Mouse (Mus musculus) neural tube, embryonic 14.5 days (tissue): ENCODE results near the gene Glis3. TPM values are rescaled to one million over a fixed set of nuclear protein-coding genes. Genes with fewer than 3 reads are reported as not detected.

Experiments used
- ATAC-seq: fragments of 200-750 bp; cut with Nextera tagmentation; 2 replicates; pipeline ENCODE4 v1.8.0; 2017; ENCODE audit warnings: low read depth, mild to moderate bottlenecking, moderate TSS enrichment, moderate library complexity
- H3K27ac ChIP-seq: fragments of 300-500 bp; sonication (generic); 2 replicates; pipeline ENCODE4 v1.5.1; 2014; ENCODE audit warnings: low read depth, mild to moderate bottlenecking, control low read depth, low read length, moderate library complexity, mixed read lengths
- H3K27me3 ChIP-seq: fragments of 300-500 bp; sonication (generic); 2 replicates; pipeline ENCODE4 v1.6.1; 2014; ENCODE audit warnings: low read length; ENCODE audit not compliant: control insufficient read depth, insufficient read depth
- H3K36me3 ChIP-seq: fragments of 300-500 bp; sonication (generic); 2 replicates; pipeline ENCODE4 v1.6.1; 2014; ENCODE audit warnings: low read length, mixed read lengths; ENCODE audit not compliant: control insufficient read depth, insufficient read depth
- H3K4me1 ChIP-seq: fragments of 300-500 bp; sonication (generic); 2 replicates; pipeline ENCODE4 v1.6.1; 2014; ENCODE audit warnings: low read length; ENCODE audit not compliant: control insufficient read depth, insufficient read depth
- H3K4me2 ChIP-seq: fragments of 300-500 bp; sonication (generic); 2 replicates; pipeline ENCODE4 v1.6.1; 2014; ENCODE audit warnings: mild to moderate bottlenecking, low read depth, low read length, control low read depth
- H3K4me3 ChIP-seq: fragments of 300-500 bp; sonication (generic); 2 replicates; pipeline ENCODE4 v1.5.1; 2014; ENCODE audit warnings: low read depth, low read length, control low read depth, mixed read lengths
- H3K9ac ChIP-seq: fragments of 300-500 bp; sonication (generic); replicated peaks from 2 replicates; pipeline ENCODE4 v1.6.1; 2014; ENCODE audit warnings: low read depth, mild to moderate bottlenecking, control low read depth, low read length, mixed read lengths
- H3K9me3 ChIP-seq: fragments of 300-500 bp; sonication (generic); 2 replicates; pipeline ENCODE4 v1.6.1; 2016; ENCODE audit warnings: low read length; ENCODE audit not compliant: control insufficient read depth
- WGBS: fragments of 180-500 bp; shearing (Covaris S2); extraction: QIAGEN DNeasy Blood & Tissue Kit; methylation state at CpG from one replicate; pipeline ENCODE4 v1.1.7; 2014; 5-methylcytosine and 5-hydroxymethylcytosine counted together
- polyA plus RNA-seq: library from polyadenylated mRNA; unstranded; fragments of >200 nt; fragmentation: Nextera tagmentation; extraction: Ambion mirVana; gene quantifications from 2 replicates; pipeline ENCODE4 v1.2.1, GENCODE M21; 2014

Glis3 gene
- 2.7 and 3.3 TPM in 2 replicates for polyA plus RNA-seq

- peak within 1 kb of the TSS; percentile 54 for H3K4me3 ChIP-seq
- peaks cover 12% of the 10 kb centered on the region for H3K4me1 ChIP-seq
- peak within 1 kb of the TSS; percentile 51 for H3K9ac ChIP-seq
- peaks cover 28% of the 10 kb centered on the region for H3K27me3 ChIP-seq
- H3K27ac ChIP-seq: no peak within 1 kb of the TSS
- peak; percentile 88 for ATAC-seq
- no peaks in the 10 kb centered on the region for H3K36me3 ChIP-seq
- no peaks in the 10 kb centered on the region for H3K9me3 ChIP-seq
- peak within 1 kb of the TSS; percentile 99 for H3K4me2 ChIP-seq
- under 1% methylated on average over 62 of the region's 66 CpGs for WGBS
These were observed at the start of gene Glis3 for GRCm38 (mm10) chr19:28679776-28680391. TSS of gene Glis3 (minus strand) at chr19:28680077.

- H3K4me3 ChIP-seq: no peak overlapping the region
- H3K27ac ChIP-seq: no peak overlapping the region
- H3K36me3 ChIP-seq: no peaks in the 10 kb centered on the region
- H3K27me3 ChIP-seq: no peaks in the 10 kb centered on the region
- WGBS: 53% methylated on average over 18 of the region's 18 CpGs
- H3K4me1 ChIP-seq: no peaks in the 10 kb centered on the region
- no peak overlapping the region for H3K4me2 ChIP-seq
- H3K9ac ChIP-seq: no peak overlapping the region
- no peak for ATAC-seq
- H3K9me3 ChIP-seq: no peaks in the 10 kb centered on the region
These were observed 46.4 kb upstream of the Glis3 start for GRCm38 (mm10) chr19:28726161-28726880.

- no peaks in the 10 kb centered on the region for H3K4me1 ChIP-seq
- no peak overlapping the region for H3K4me2 ChIP-seq
- H3K36me3 ChIP-seq: no peaks in the 10 kb centered on the region
- ATAC-seq: no peak
- no peak overlapping the region for H3K4me3 ChIP-seq
- no peaks in the 10 kb centered on the region for H3K9me3 ChIP-seq
- no peak overlapping the region for H3K9ac ChIP-seq
- no peaks in the 10 kb centered on the region for H3K27me3 ChIP-seq
- no peak overlapping the region for H3K27ac ChIP-seq
- 78% methylated on average over 7 of the region's 7 CpGs for WGBS
These were observed 44.8 kb upstream of the Glis3 start for GRCm38 (mm10) chr19:28724641-28725040.

GRCm38 (mm10) chr19:28722626-28723025, 42.7 kb upstream of the Glis3 start:
- ATAC-seq: no peak
- Histone ChIP-seq H3K9me3 (no peaks in the 10 kb centered on the region), H3K36me3 (no peaks in the 10 kb centered on the region), H3K4me2 (no peak overlapping the region), H3K4me3 (no peak overlapping the region), H3K4me1 (no peaks in the 10 kb centered on the region), H3K27ac (no peak overlapping the region), H3K27me3 (no peaks in the 10 kb centered on the region), H3K9ac (no peak overlapping the region)
- 89% methylated on average over 4 of the region's 4 CpGs for WGBS

- H3K4me2 ChIP-seq: no peak overlapping the region
- no peaks in the 10 kb centered on the region for H3K4me1 ChIP-seq
- no peak overlapping the region for H3K27ac ChIP-seq
- 75% methylated on average over 10 of the region's 10 CpGs for WGBS
- no peaks in the 10 kb centered on the region for H3K9me3 ChIP-seq
- H3K36me3 ChIP-seq: no peaks in the 10 kb centered on the region
- no peak for ATAC-seq
- no peak overlapping the region for H3K4me3 ChIP-seq
- H3K9ac ChIP-seq: no peak overlapping the region
- H3K27me3 ChIP-seq: no peaks in the 10 kb centered on the region
These were observed 42.0 kb upstream of the Glis3 start for GRCm38 (mm10) chr19:28721834-28722233.

- no peaks in the 10 kb centered on the region for H3K9me3 ChIP-seq
- no peak overlapping the region for H3K27ac ChIP-seq
- no peak overlapping the region for H3K9ac ChIP-seq
- no peak overlapping the region for H3K4me2 ChIP-seq
- H3K27me3 ChIP-seq: no peaks in the 10 kb centered on the region
- no peak for ATAC-seq
- no peaks in the 10 kb centered on the region for H3K36me3 ChIP-seq
- H3K4me3 ChIP-seq: no peak overlapping the region
- no peaks in the 10 kb centered on the region for H3K4me1 ChIP-seq
These were observed 40.1 kb upstream of the Glis3 start for GRCm38 (mm10) chr19:28720016-28720415.

GRCm38 (mm10) chr19:28714674-28715073, 34.8 kb upstream of the Glis3 start:
- H3K4me3 ChIP-seq: no peak overlapping the region
- H3K36me3 ChIP-seq: no peaks in the 10 kb centered on the region
- no peaks in the 10 kb centered on the region for H3K9me3 ChIP-seq
- H3K9ac ChIP-seq: no peak overlapping the region
- no peak overlapping the region for H3K4me2 ChIP-seq
- H3K4me1 ChIP-seq: no peaks in the 10 kb centered on the region
- no peak overlapping the region for H3K27ac ChIP-seq
- no peaks in the 10 kb centered on the region for H3K27me3 ChIP-seq
- WGBS: 89% methylated on average over 4 of the region's 4 CpGs
- no peak for ATAC-seq

GRCm38 (mm10) chr19:28697718-28698117, 17.8 kb upstream of the Glis3 start:
- no peak overlapping the region for H3K4me2 ChIP-seq
- no peak overlapping the region for H3K27ac ChIP-seq
- H3K9me3 ChIP-seq: no peaks in the 10 kb centered on the region
- WGBS: 73% methylated on average over 3 of the region's 3 CpGs
- ATAC-seq: no peak
- H3K36me3 ChIP-seq: no peaks in the 10 kb centered on the region
- no peaks in the 10 kb centered on the region for H3K27me3 ChIP-seq
- H3K4me3 ChIP-seq: no peak overlapping the region
- no peak overlapping the region for H3K9ac ChIP-seq
- H3K4me1 ChIP-seq: no peaks in the 10 kb centered on the region

- Histone ChIP-seq H3K4me2 (no peak overlapping the region), H3K27ac (no peak overlapping the region), H3K4me3 (no peak overlapping the region), H3K9ac (no peak overlapping the region), H3K36me3 (no peaks in the 10 kb centered on the region), H3K9me3 (no peaks in the 10 kb centered on the region), H3K27me3 (no peaks in the 10 kb centered on the region; the same call in 1 of the 2 replicates), H3K4me1 (no peaks in the 10 kb centered on the region)
- WGBS: 77% methylated on average over 4 of the region's 4 CpGs
- no peak for ATAC-seq
These were observed 6.5 kb upstream of the Glis3 start for GRCm38 (mm10) chr19:28686398-28686797.
